Mouse (Mus musculus) kidney, adult 18-20 months (tissue): ENCODE measurements around the gene Farp1.
A peak's percentile ranks its signal among the peaks of the same experiment; 100 is the strongest.

Experiments used
- DNase-seq: peaks from one replicate; pipeline ENCODE4 v3.0.0; 2021

Gene Farp1

GRCm38 (mm10) chr14:121231232-121231631 is 196.2 kb downstream of the Farp1 start:
- DNase-seq, result no peak

DNA sequence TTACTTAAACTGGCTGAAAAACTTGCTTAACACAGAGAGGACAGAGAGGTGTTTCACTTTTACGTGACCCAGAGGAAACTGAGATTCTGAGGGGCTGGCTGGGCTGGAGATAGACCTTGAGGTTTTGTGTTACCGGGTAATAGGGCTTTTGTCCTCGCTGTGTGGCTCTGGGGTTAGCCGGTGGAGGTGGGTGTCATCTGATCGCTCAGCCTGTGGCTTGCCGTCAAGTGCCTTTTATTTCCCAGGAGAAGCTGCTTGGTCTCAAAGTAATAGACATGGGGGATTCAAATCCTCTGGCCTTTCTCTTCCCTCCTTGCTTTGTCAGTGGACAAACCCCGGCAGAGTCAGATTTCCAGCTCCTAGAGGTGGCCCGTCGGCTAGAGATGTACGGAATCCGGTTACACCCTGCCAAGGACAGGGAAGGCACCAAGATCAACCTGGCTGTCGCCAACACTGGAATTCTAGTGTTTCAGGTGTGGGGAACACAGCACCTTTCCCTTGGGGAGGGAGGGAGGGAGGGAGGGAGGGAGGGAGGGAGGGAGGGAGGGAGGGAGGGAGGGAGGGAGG is 199.8 kb downstream of the Farp1 start:
- DNase-seq, result no peak

DNA sequence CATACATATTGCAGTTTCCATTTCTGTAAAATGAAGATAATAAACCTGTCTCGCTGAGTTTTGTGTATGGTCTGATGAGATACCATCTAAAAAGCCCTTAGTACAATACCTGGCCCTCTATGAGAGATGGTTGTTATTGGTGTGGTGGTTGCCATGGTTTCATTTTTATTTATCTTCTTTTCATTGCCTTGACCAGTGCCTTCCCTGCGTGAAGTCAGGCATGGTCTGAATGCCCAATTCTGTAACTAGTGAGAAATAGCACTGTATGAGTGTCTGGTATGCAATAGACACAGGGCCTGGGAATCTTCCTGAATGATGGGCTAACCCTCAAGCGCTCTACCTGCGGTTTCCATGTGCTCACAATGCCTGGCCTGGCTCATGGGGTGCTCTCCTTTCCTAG is 201.7 kb downstream of the Farp1 start:
- DNase-seq, result no peak

DNA sequence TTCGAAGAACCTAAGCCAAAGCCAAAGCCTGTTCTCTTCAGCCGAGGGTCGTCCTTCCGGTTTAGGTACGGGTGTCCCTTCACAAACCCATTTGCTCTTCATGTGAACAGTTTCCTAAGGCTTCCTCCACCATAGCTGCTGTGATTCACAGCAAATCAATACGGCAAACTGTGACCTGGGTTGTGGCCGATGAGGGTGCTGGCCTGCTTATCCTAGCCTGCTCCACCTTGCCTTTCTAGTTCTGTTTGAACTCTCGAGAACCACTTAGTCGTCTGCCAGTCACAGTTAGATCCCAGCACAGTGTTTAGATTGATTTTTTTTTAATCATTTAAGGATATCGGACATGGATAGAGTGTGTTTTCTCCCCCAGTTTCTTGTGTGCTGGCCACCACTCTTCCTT is 203.7 kb downstream of the Farp1 start:
- no peak for DNase-seq

GRCm38 (mm10) chr14:121239386-121239785 is 204.4 kb downstream of the Farp1 start:
- no peak for DNase-seq

- DNase-seq, result no peak
Observed at GRCm38 (mm10) chr14:121244104-121244503, 209.1 kb downstream of the Farp1 start.

- no peak for DNase-seq
Observed at GRCm38 (mm10) chr14:121246048-121246731, 211.2 kb downstream of the Farp1 start.

DNA sequence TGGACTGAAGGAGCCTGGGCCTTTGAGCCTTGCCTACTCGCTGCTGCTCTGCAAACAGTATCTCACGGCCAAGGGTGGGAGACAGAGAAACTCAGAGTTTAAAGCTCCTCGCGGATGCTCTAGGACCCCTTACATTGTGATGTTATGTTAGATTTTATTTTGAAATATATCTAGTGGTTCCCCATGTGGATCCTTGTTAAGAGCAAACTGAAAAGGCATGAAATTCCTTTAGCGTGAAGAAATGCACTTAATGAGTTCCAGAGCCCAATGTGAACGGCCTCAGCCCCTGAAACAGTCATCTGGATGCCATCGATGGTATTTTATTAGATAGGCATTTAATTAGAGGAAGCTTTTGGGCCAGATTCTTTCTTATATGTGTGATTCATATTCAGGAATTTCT is 212.3 kb downstream of the Farp1 start:
- no peak for DNase-seq

- no peak for DNase-seq
Observed at GRCm38 (mm10) chr14:121248346-121248745, 213.3 kb downstream of the Farp1 start.

DNA sequence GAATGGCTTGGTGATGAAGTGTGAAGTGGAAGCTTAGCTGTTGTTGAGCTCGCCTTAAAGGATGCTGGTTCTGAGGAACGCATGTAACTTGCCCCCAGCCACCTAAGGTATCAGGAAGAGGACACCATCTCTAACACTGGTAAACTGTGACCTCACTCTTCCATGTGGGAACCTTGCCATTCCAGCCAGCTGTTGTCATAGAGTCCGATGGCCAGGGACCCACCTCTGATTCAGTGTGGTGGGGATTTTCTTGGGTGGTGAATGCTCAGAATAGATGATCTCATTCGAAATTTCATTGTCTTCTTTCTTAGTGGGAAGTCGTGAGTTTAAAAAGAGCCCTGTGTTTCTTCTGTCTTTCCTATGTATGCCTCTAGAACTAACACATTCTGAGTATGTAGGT is 216.1 kb downstream of the Farp1 start:
- DNase-seq, result no peak

DNA sequence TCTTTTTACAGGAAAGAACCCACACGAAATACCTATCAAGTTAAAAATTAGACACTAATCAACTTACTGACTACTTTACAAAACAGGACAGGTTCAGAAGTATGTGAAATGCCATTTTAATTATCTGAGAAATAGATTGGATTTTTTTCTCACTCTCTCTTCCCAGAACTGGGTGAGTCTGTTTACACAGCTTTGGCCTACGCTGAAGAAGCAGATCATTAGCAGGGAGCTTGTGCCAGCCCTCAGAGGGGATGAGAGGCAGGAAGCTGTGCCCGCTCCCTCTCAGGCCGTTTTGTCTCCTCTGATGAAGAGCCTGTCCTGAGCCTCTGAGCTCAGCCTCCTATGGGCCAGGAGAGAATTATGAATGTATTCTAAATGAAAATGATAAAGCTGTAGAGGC is 216.7 kb downstream of the Farp1 start:
- no peak for DNase-seq

DNA sequence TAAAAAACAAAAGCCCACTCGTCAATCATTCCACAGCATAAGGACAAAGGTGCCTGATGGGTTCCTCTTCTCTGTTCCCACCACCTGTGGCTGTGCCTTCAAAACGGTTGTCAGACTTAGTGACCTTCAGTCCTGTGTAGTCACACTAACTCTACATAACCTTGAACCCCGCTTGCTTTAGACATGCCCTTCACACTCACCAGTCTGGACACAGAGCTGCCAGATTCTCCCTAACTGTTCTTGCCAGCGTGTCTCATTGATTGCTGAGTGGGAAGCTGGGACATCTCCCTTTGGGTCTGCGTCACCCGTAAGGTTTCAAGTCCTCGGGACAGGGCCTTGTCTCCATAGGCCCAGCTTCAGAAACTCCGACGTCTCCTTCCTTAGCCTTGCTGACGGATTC is 217.5 kb downstream of the Farp1 start:
- no peak for DNase-seq

DNA sequence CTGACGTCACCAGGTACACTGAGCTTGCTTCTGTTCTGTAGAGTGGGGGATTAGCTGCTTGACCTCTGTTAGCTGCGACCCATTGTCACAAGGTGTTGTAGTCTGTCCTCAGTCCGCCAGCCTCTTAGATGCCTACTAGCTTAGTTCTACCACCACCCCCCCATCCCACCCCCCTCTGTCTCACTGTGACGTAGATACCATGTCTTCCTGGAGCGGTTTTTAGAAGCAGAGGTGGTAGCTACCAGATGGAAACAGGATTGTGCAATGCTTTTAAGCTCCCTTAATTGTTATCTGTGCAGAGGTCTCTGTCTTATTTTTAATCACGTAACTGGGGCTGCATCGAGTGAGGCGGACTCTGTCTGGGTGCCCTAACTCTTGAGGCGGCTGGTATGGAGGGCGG is 219.9 kb downstream of the Farp1 start:
- DNase-seq, result no peak

DNA sequence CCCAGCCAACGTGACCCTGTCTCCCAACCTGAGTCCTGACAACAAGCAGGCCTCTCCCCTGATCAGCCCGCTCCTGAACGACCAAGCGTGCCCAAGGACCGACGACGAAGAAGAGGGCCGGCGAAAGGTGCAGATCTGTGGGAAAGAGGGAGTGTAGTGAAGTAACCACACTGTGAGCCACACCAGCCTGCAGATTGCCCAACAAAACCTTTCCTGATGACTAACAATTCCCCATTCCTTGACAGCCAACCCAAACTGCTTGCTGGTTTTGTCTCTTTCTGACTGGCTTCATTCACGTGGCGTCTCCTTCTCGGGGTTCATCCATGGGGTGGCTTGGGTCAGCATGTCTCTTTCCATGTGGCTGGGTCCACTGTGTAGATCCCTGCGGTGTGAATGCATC is 220.5 kb downstream of the Farp1 start:
- DNase-seq, result no peak

- no peak for DNase-seq
Observed at GRCm38 (mm10) chr14:121256896-121257295, 221.9 kb downstream of the Farp1 start.

- no peak for DNase-seq
Observed at GRCm38 (mm10) chr14:121259332-121259731, 224.3 kb downstream of the Farp1 start.

- DNase-seq, result peak; percentile 59
Observed at GRCm38 (mm10) chr14:121259789-121260188, 224.8 kb downstream of the Farp1 start.

GRCm38 (mm10) chr14:121261229-121261879 is 226.4 kb downstream of the Farp1 start:
- DNase-seq, result no peak

DNA sequence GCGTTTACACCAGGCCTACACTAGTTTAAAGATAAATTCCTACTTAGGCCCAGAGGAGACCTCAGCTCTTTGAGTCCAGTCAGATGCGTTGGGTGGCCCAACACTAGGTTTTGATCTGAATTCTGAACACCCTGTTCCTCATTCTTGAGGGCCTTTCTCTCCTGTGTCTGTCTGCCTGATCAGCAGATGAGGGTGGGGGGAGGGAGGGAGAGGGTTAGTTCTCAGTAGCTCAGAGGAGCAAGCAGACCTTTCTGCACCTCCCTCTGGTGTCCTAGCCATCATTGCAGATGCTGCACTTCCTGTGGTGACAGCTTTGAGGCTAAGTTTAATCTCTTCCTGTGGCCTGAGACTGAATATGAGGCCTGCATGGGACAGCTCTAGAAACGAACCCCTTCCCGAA is 227.6 kb downstream of the Farp1 start:
- no peak for DNase-seq

DNA sequence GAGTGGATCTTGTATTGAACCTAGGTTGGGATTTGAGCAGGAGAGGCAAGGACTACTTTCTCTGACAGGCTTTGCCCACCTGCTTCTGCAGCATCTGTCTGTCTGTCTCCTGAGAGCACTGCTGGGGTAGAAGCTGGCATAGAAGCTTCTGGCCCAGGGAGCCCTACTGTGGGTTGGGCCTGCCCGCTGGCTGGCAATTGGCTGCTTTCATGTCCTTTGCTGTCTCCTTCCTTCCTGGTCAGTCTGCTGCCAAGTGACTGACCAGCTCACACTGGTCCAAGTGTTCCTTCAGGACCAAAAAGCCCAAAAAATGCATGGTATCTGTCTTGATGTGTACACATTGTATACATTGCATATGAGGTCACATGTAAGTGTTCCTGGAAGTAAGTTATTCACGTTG is 228.9 kb downstream of the Farp1 start:
- no peak for DNase-seq

- no peak for DNase-seq
Observed at GRCm38 (mm10) chr14:121264453-121264852, 229.5 kb downstream of the Farp1 start.

DNA sequence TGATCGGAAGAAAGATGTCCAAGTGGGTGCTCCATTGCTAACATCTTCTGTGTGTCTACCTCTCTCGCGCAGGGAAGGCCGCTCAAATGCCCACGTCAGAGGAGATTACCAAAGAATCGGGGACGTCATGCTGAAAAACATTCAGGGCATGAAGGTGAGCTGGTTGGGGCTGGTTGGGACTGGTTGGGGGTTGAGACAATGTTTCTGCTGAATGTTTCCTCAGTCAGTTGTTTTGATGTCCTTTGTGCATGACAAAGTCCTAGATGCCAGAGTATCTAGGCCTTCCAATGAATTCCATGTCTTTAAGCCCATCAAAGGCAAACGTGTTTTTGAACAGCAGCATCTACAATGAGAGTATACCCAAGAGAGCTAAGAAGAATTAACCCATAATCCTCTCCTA is 232.8 kb downstream of the Farp1 start:
- no peak for DNase-seq

DNA sequence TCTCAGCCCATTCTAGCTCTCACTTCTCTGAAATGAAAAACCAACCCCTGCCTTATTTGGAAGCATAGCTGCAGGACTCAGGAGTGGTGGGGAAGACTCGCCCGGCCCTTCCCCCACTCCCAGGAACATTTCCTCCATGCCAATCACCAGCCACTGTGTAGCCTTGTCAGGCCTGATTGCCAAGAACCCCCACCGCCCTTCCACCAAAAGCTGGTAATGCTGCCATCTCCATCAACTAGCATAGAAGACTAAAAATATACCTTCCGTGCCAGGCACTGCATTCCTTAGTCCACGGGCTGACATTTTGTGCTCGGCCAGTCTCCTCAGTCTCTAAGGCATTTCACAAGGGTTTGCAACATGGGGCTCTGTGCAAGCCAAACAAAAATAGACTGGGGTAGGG is 235.5 kb downstream of the Farp1 start:
- no peak for DNase-seq

DNA sequence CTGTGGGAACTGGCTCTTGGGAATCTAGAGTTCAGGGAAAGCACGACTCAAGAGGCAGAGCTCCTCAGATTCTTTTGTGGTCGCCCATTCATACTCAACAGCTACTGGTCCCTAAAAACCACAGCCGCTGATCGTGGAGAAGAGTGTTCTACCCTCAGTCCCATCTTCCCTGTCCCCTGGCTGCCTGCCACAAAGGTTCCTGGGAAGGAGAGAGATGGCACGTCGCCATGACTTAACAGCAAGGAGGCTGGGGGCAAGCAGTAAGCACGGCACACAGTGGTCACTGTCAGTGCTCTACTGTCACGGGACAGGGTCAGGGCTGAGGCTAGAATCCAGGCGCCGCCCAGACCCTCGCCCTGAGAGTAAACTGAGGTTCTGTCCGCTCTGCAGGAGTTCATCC is 240.0 kb downstream of the Farp1 start:
- DNase-seq, result no peak

DNA sequence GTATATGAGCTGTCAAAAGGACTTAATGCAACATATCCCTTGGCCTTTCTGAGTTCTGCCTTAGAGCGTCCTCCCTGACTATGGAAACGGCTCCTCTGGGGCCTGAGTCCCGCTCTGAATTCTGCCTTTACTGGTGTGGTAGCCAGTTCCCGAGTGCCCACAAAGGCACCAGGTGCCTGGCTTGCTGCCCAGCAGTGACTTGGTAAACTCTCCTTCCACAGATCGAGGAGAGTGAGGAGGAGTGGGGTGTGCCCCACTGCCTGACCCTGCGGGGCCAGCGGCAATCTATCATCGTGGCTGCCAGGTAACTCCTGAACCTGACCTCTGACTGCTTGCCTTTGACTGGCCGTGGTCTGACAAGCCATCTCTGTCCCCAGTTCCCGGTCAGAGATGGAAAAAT is 241.0 kb downstream of the Farp1 start:
- no peak for DNase-seq
